Mouse (Mus musculus) embryonic facial prominence, embryonic 14.5 days (tissue): ENCODE results near the gene Amot. TPM values are rescaled to one million over a fixed set of nuclear protein-coding genes. Genes with fewer than 3 reads are reported as not detected.

ENCODE experiments used
- ATAC-seq: fragments of 200-750 bp; cut with Nextera tagmentation; 2 replicates; pipeline ENCODE4 v1.8.0; 2017; ENCODE audit warnings: low read depth, moderate number of reproducible peaks, moderate TSS enrichment
- DNase-seq: peaks from one replicate; pipeline ENCODE4 v3.0.0-alpha.2; 2015; ENCODE audit warnings: low spot score
- H3K27ac ChIP-seq: fragments of 300-500 bp; sonication (generic); replicated peaks from 2 replicates; pipeline ENCODE4 v1.5.1; 2014; ENCODE audit warnings: low read depth, mild to moderate bottlenecking, low read length, moderate library complexity
- H3K27me3 ChIP-seq: fragments of 300-500 bp; sonication (generic); replicated peaks from 2 replicates; pipeline ENCODE4 v1.6.1; 2014; ENCODE audit warnings: low read length; ENCODE audit not compliant: control insufficient read depth, insufficient read depth
- H3K36me3 ChIP-seq: fragments of 300-500 bp; sonication (generic); 2 replicates; pipeline ENCODE4 v1.6.1; 2014; ENCODE audit warnings: low read length, mixed read lengths; ENCODE audit not compliant: control insufficient read depth, insufficient read depth
- H3K4me1 ChIP-seq: fragments of 300-500 bp; sonication (generic); 2 replicates; pipeline ENCODE4 v1.6.1; 2014; ENCODE audit warnings: antibody characterized with exemption, low read length; ENCODE audit not compliant: control insufficient read depth, insufficient read depth
- H3K4me2 ChIP-seq: fragments of 300-500 bp; sonication (generic); 2 replicates; pipeline ENCODE4 v1.6.1; 2014; ENCODE audit warnings: low read depth, mild to moderate bottlenecking, low read length, moderate library complexity, mixed read lengths
- H3K4me3 ChIP-seq: fragments of 300-500 bp; sonication (generic); 2 replicates; pipeline ENCODE4 v1.5.1; 2014; ENCODE audit warnings: low read depth, mild to moderate bottlenecking, low read length
- H3K9ac ChIP-seq: fragments of 300-500 bp; sonication (generic); 2 replicates; pipeline ENCODE4 v1.6.1; 2014; ENCODE audit warnings: low read depth, mild to moderate bottlenecking, low read length, moderate library complexity, mixed read lengths
- H3K9me3 ChIP-seq: fragments of 300-500 bp; sonication (generic); 2 replicates; pipeline ENCODE4 v1.6.1; 2016; ENCODE audit warnings: low read length; ENCODE audit not compliant: control insufficient read depth
- WGBS: fragments of 180-500 bp; shearing (Covaris S2); extraction: QIAGEN DNeasy Blood & Tissue Kit; methylation state at CpG from one replicate; pipeline ENCODE4 v1.1.7; 2014; 5-methylcytosine and 5-hydroxymethylcytosine counted together
- polyA plus RNA-seq: library from polyadenylated mRNA; unstranded; fragments of >200 nt; fragmentation: Nextera tagmentation; extraction: Ambion mirVana; gene quantifications from 2 replicates; pipeline ENCODE4 v1.2.1, GENCODE M21; 2014

Gene Amot
- polyA plus RNA-seq, 1 experiment from 2014 or later = 26.3 TPM

DNA sequence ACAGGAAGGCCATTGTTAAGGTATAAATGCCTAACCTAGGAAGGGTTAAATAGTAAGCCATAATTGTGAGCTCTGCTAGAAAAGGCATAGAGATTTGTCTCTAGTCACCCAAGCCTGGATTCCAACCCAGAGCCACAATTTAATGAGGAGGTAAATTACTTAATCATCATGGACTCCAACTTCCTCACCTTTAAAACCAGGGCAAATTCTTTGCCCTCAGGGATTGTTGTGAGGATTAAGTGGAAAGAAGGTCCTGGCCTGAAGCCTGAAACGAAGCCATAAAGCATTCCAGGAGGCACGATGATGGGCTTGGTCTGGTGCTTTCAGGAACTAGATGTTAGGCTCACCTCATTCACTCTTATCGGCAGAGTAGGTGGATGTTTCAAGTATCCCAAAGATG lies 5.7 kb upstream of the Amot start:
- no peaks in the 10 kb centered on the region for H3K9me3 ChIP-seq

DNA sequence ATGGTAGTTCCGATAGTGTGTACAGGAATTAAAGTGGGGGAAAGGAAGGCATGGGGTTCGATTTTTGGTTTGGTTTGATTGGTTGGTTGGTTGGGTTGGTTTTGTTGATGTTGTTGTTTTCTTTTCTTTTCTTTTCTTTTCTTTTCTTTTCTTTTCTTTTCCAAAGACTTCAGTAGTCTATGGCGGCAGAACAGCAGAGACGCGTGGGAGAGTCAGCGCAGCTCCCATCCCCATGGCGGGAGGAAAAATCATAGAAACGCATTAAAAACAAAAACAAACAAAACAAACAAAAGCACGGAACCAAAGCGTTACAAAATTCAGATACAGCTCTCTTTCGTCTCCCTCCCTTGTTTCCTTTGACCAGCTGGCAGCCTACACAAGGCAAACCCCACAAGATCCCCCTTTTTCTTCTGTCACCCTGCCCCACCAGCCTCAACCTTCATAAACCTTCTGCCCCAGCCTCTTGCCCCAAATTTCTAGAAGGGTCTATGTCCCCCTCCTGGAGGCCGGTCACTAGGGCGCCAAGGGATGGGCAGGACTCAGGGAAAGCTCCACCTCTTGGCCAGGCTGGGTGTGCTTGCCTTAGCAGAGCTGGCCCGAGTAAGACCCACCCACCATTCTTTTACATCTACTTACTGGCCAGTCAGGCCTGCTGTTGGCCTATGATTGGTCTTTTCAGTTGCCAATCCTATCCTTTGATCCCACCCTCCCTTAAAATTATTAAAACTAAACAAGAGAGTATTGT lies 648 bp upstream of the Amot start:
- DNase-seq = peak; percentile 94
- ATAC-seq = peak; percentile 95
- peak overlapping the region; percentile 70 for H3K9ac ChIP-seq
- H3K9me3 ChIP-seq = no peaks in the 10 kb centered on the region
- peak overlapping the region; percentile 54 for H3K4me2 ChIP-seq
- WGBS = 16% methylated on average over 14 of the region's 14 CpGs
- no peaks in the 10 kb centered on the region for H3K36me3 ChIP-seq
- no peaks in the 10 kb centered on the region; the same call in 1 of the 2 replicates for H3K27me3 ChIP-seq
- peak overlapping the region; percentile 57 for H3K4me3 ChIP-seq
- peak overlapping the region; percentile 69 for H3K27ac ChIP-seq
- no peaks in the 10 kb centered on the region for H3K4me1 ChIP-seq

More for the DNA sequence above, 5.7 kb upstream of the Amot start:
- Histone ChIP-seq H3K4me2 (no peak overlapping the region), H3K27me3 (no peaks in the 10 kb centered on the region), H3K27ac (no peak overlapping the region), H3K4me3 (no peak overlapping the region), H3K36me3 (no peaks in the 10 kb centered on the region), H3K9ac (no peak overlapping the region), H3K4me1 (no peaks in the 10 kb centered on the region)
- DNase-seq (no peak), ATAC-seq (no peak)
- 48% methylated on average over 3 of the region's 3 CpGs for WGBS

DNA sequence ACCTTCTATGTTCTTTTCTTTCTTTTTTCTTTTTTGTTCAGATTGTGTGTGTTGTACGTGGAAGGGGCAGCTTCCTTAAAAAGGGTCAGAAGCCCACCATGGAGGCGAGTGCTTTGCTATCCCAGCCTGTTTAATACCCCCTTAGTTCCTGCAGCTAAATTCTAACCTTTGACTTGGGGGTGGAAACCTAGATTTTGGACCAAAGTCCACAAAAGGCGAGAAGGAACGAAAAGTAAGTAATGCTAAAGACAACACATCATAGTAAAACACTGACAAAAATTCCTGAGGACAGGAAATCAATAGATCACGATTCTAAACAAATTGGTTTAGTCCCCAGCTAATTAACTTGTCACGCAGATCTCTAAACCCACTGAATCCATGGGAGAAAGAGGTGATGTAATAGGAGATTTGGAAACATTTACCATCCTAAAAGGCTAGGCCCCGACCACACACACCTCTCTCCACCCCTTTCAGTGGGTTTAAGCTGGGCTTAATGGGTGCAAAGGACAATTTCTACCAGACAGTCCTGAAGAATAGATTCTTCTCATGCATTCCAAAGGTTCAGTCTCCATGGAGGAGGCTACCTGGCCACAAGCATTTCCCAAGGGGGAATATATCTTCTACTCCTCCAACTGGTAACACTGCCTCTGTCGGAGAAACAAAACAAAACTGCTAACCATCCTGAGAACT lies 3.2 kb downstream of the Amot start:
- WGBS = 53% methylated on average over 8 of the region's 8 CpGs
- peak overlapping the region; percentile 57; the same call in 1 of the 2 replicates for H3K4me3 ChIP-seq
- H3K9ac ChIP-seq = no peak overlapping the region
- no peak for DNase-seq
- peak overlapping the region; percentile 54; the same call in 1 of the 2 replicates for H3K4me2 ChIP-seq
- H3K27ac ChIP-seq = no peak overlapping the region
- H3K27me3 ChIP-seq = no peaks in the 10 kb centered on the region; the same call in 1 of the 2 replicates
- no peaks in the 10 kb centered on the region for H3K9me3 ChIP-seq
- H3K4me1 ChIP-seq = no peaks in the 10 kb centered on the region; the same call in 1 of the 2 replicates
- no peaks in the 10 kb centered on the region for H3K36me3 ChIP-seq
- no peak for ATAC-seq

DNA sequence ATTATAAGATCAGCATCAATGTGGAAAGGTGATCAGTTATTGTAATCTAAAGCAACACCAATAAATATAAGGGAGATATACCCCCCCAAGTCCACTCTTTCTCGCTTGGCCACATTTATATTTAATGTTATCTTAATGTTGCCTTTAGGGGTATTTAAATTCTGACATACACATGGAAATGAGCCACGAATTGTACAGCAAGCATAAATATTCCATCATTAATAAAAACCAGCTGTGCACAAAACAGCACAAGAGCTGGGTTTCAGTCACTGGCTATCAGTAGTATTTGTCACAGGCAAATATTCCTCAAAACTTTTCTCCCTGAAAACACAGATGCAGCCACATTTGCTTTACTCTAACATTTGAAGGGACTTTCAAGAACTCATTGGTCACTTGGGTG lies 5.9 kb downstream of the Amot start:
- Histone ChIP-seq H3K27ac (0 out of 2 replicates have a peak overlapping the region, but pooled peaks have one; percentile 15), H3K4me2 (0 out of 2 replicates have a peak overlapping the region, but pooled peaks have one; percentile 15), H3K9ac (no peak overlapping the region), H3K27me3 (no peaks in the 10 kb centered on the region), H3K9me3 (no peaks in the 10 kb centered on the region), H3K36me3 (no peaks in the 10 kb centered on the region), H3K4me1 (no peaks in the 10 kb centered on the region; the same call in 1 of the 2 replicates), H3K4me3 (no peak overlapping the region)
- peak; percentile 67 for DNase-seq
- 37% methylated on average over 2 of the region's 2 CpGs for WGBS
- ATAC-seq = peak; percentile 30; the same call in 1 of the 2 replicates

DNA sequence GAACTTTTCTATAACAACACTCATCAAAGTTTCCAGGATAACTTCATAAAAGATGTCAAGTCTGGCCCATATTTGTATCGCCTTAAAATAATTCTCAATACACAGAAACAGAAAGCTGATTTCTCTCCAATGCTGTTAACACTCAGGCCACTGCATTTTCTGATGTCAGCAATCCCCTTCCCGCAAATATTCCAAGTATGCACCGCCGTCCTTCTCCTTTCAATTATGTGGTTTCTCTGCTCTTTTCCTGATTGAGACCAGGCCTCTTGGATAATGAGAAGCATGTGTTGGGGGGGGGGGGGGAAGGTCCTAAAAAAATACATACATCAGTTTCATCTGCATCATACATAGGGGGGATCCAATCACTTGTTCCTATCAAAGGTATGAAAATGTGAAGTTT lies 6.3 kb downstream of the Amot start:
- Histone ChIP-seq H3K4me2 (0 out of 2 replicates have a peak overlapping the region, but pooled peaks have one; percentile 15), H3K9ac (no peak overlapping the region), H3K9me3 (no peaks in the 10 kb centered on the region), H3K36me3 (no peaks in the 10 kb centered on the region), H3K4me1 (no peaks in the 10 kb centered on the region; the same call in 1 of the 2 replicates), H3K4me3 (no peak overlapping the region), H3K27me3 (no peaks in the 10 kb centered on the region), H3K27ac (peak overlapping the region; percentile 15; the same call in 1 of the 2 replicates)
- 33% methylated on average over 4 of the region's 4 CpGs for WGBS
- DNase-seq (peak; percentile 78), ATAC-seq (peak; percentile 72)

DNA sequence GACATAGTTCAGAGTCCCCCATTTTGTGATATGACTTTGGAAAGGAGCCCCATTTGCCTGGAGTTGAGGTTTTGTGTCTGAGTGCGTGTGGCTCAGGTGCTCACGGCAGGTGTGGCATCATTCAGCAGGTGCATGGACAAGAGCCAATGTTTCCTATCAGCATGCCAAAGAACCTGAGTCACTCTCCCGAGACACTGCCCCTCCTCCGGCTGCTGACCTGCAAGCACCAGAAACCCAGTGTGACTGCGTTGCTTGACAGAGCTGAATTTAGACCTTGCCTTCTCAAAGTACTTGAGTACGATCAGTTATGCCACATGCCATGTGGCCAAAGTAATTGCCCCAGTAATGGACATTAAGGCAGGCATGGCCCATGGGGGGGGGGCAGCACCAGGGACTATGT lies 7.5 kb downstream of the Amot start:
- ATAC-seq (no peak), DNase-seq (no peak)
- no peaks in the 10 kb centered on the region for H3K9me3 ChIP-seq
- H3K9ac ChIP-seq = no peak overlapping the region
- no peaks in the 10 kb centered on the region; the same call in 1 of the 2 replicates for H3K4me1 ChIP-seq
- no peaks in the 10 kb centered on the region for H3K27me3 ChIP-seq
- no peak overlapping the region for H3K4me3 ChIP-seq
- H3K36me3 ChIP-seq = no peaks in the 10 kb centered on the region
- WGBS = 78% methylated on average over 6 of the region's 6 CpGs
- no peak overlapping the region for H3K27ac ChIP-seq
- H3K4me2 ChIP-seq = no peak overlapping the region

DNA sequence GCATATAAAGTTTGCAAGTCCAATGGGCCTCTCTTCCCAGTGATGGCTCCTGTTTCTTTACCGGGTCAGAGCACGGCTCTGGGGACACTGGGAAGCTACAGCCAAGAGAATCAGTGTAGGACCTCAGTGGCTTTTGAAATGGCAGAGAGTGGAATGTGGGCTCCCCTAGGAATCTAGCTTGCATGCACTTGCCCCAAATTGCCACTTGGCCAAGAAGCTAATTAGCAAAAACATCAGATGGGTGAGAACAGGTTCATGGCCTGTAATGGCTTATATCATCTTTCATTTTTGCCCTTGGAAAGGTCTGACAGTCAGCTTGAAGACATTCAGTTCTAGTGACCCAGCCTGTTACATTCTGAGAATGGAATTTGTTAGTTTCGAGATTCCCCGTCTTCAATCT lies 9.6 kb downstream of the Amot start:
- WGBS = 74% methylated on average over 4 of the region's 4 CpGs
- ATAC-seq = no peak
- no peaks in the 10 kb centered on the region for H3K36me3 ChIP-seq
- no peak for DNase-seq
- no peak overlapping the region for H3K9ac ChIP-seq
- no peaks in the 10 kb centered on the region for H3K27me3 ChIP-seq
- H3K4me2 ChIP-seq = no peak overlapping the region
- H3K4me3 ChIP-seq = no peak overlapping the region
- H3K4me1 ChIP-seq = no peaks in the 10 kb centered on the region; the same call in 1 of the 2 replicates
- no peaks in the 10 kb centered on the region for H3K9me3 ChIP-seq
- H3K27ac ChIP-seq = no peak overlapping the region

DNA sequence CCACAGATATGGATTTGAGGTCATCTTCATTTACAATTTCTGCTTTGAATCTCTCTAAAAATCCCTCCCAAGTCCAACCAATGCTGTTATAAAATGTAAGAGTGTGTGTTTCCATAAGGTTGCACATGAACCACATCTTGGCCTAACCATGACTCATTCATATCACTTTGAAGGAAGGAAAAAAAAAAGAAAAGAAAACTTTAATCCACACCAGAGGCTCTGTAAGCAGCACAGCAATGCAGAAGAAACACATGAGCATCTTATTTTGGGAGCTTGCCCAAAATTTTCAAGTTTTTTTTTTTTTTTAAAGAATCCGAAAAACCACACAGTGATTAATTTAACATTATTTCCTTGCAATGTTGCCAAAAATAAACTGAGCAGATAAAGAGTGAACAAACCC lies 14.2 kb downstream of the Amot start:
- peaks cover 7% of the 10 kb centered on the region; the same call in 1 of the 2 replicates for H3K36me3 ChIP-seq
- WGBS = 60% methylated on average over 1 of the region's 1 CpGs

More for the DNA sequence above, 14.2 kb downstream of the Amot start:
- ATAC-seq = no peak
- no peaks in the 10 kb centered on the region for H3K4me1 ChIP-seq
- no peaks in the 10 kb centered on the region for H3K27me3 ChIP-seq
- H3K27ac ChIP-seq = no peak overlapping the region
- no peak overlapping the region for H3K9ac ChIP-seq
- no peaks in the 10 kb centered on the region for H3K9me3 ChIP-seq
- H3K4me3 ChIP-seq = no peak overlapping the region
- DNase-seq = peak; percentile 26
- no peak overlapping the region for H3K4me2 ChIP-seq
